Mouse (Mus musculus) CH12.LX (cell line): Measurements from ENCODE around the gene Gm47955.
"Not testable (repeated sequence)": the region's sequence is repeated elsewhere in the genome, so short reads cannot be mapped to it uniquely, and the experiment has no call there.

Experiments used
- BHLHE40 ChIP-seq: IDR thresholded peaks from 2 replicates; pipeline ENCODE4 v1.6.1; 2011; ENCODE audit warnings: mild to moderate bottlenecking, low read depth, low read length, improper control_type of control experiment
- E2F4 ChIP-seq: IDR thresholded peaks from 2 replicates; pipeline ENCODE4 v1.6.1; 2011; ENCODE audit warnings: low read depth, low read length, improper control_type of control experiment; ENCODE audit not compliant: insufficient replicate concordance
- UBTF ChIP-seq: IDR thresholded peaks from 2 replicates; pipeline ENCODE4 v1.6.1; 2012; ENCODE audit warnings: low read depth, mild to moderate bottlenecking, inconsistent platforms, low read length, improper control_type of control experiment, moderate library complexity

DNA sequence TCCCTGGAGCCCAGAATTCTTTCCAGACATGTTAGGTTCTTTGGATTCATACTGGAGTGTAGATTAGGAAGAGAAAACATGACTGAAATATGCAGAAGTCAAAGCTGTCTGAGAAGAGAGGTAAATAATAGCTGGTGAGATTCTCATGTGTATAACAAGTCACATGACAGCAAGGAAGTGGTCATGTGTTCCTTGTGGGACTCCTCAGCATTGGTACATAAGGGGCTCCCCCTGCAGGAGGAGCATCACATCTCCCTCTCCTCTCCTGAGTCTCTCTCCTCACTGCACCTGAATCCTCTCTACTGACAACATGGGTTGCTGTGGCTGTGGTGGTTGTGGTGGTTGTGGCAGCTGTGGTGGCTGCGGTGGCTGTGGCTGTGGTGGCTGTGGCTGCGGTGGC lies 14.1 kb upstream of the Gm47955 start:
- not testable (repeated sequence) for TF ChIP-seq UBTF, E2F4, BHLHE40
